Mouse (Mus musculus) MEL (cell line): ENCODE data around the gene Slc5a6.
"Not testable (repeated sequence)": the region's sequence is repeated elsewhere in the genome, so short reads cannot be mapped to it uniquely, and the experiment has no call there.

Experiments
- CTCF ChIP-seq, 3 experiments: IDR thresholded peaks in 2 of 3; conservative IDR thresholded peaks in 1 of 3; 2 replicates each; pipeline ENCODE4 v1.5.1; 2011 to 2012; ENCODE audit warnings: low read length in 3 of 3, low read depth in 2 of 3, mild to moderate bottlenecking in 2 of 3, improper control_type of control experiment in 1 of 3, inconsistent platforms in 1 of 3, mixed read lengths in 1 of 3, moderate library complexity in 1 of 3; ENCODE audit not compliant: control insufficient read depth in 1 of 3, insufficient read depth in 1 of 3, poor library complexity in 1 of 3, severe bottlenecking in 1 of 3
- ELF1 ChIP-seq: IDR thresholded peaks from 2 replicates; pipeline ENCODE4 v1.6.1; 2014; ENCODE audit warnings: low read depth, mild to moderate bottlenecking, inconsistent platforms, low read length, improper control_type of control experiment, moderate library complexity
- EP300 ChIP-seq, 2 experiments: IDR thresholded peaks; 2 replicates each; pipeline ENCODE4 v1.6.1; 2011; ENCODE audit warnings: improper control_type of control experiment in 2 of 2, low read length in 2 of 2, low read depth in 1 of 2, mild to moderate bottlenecking in 1 of 2
- KAT2A ChIP-seq: conservative IDR thresholded peaks from 2 replicates; pipeline ENCODE4 v1.6.1; 2012; ENCODE audit warnings: low read depth, low read length, improper control_type of control experiment, inconsistent platforms
- MEF2A ChIP-seq: IDR thresholded peaks from 2 replicates; pipeline ENCODE4 v1.6.1; 2014; ENCODE audit warnings: low read depth, mild to moderate bottlenecking, inconsistent platforms, low read length, improper control_type of control experiment; ENCODE audit not compliant: poor library complexity, insufficient replicate concordance, severe bottlenecking; ENCODE audit errors: extremely low read depth
- RAD21 ChIP-seq: IDR thresholded peaks from 2 replicates; pipeline ENCODE4 v1.6.1; 2011; ENCODE audit warnings: mild to moderate bottlenecking, low read depth, low read length, improper control_type of control experiment
- TAL1 ChIP-seq: IDR thresholded peaks from 2 replicates; pipeline ENCODE4 v1.6.1; 2012; ENCODE audit warnings: mild to moderate bottlenecking, inconsistent platforms, low read length, moderate library complexity, mixed read lengths
- TCF12 ChIP-seq: IDR thresholded peaks from 2 replicates; pipeline ENCODE4 v1.6.1; 2014; ENCODE audit warnings: low read depth, mild to moderate bottlenecking, inconsistent platforms, low read length, improper control_type of control experiment, moderate library complexity
- USF1 ChIP-seq: IDR thresholded peaks from 2 replicates; pipeline ENCODE4 v1.6.1; 2014; ENCODE audit warnings: low read depth, mild to moderate bottlenecking, inconsistent platforms, low read length, improper control_type of control experiment, moderate library complexity
- ZKSCAN1 ChIP-seq: IDR thresholded peaks from 2 replicates; pipeline ENCODE4 v1.6.1; 2012; ENCODE audit warnings: low read depth, mild to moderate bottlenecking, inconsistent platforms, low read length, improper control_type of control experiment, moderate library complexity

DNA sequence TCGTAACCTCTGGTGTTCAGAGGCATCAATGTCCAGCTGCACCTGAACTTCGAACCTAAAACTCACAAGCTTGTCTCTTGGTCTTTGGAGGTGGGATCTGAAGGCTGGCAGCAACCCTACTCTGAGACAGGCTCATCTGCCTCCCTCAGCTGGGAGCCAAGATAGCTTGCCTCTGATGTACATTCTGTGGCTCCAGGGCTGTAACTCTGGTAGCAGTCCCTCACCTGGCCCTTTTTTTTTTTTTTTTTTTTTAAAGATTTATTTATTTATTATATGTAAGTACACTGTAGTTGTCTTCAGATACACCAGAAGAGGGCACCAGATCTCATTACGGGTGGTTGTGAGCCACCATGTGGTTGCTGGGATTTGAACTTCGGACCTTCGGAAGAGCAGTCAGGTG, 26.9 kb downstream of the Slc5a6 start:
- not testable (repeated sequence) for TF ChIP-seq RAD21; CTCF (IDR thresholded peaks at IDR 0.05 in 2 of 3, conservative IDR thresholded peaks at IDR 0.05 in 1 of 3; ENCODE audit: control insufficient read depth in 1 of 3, insufficient read depth in 1 of 3, low read depth in 2 of 3, low read length in 3 of 3, poor library complexity in 1 of 3, severe bottlenecking in 1 of 3); EP300 (IDR thresholded peaks at IDR 0.05; ENCODE audit: low read depth in 1 of 2, low read length in 2 of 2); TCF12; MEF2A; ELF1; USF1; ZKSCAN1; TAL1; KAT2A
